Mouse (Mus musculus) MEL (cell line): Measurements from ENCODE around the gene Vrk2. TPM values are rescaled to one million over a fixed set of nuclear protein-coding genes. Genes with fewer than 3 reads are reported as not detected.

Experiments
- DNase-seq: peaks from one replicate; pipeline ENCODE4 v3.0.0; 2011; ENCODE audit warnings: low read depth, low spot score
- H3K27ac ChIP-seq: 2 replicates; pipeline ENCODE4 v1.5.1; 2012; ENCODE audit warnings: low read depth, mild to moderate bottlenecking, control low read depth, low read length, moderate library complexity; ENCODE audit not compliant: control insufficient read depth
- H3K27me3 ChIP-seq, 2 experiments: fragments of 150-350 bp in 1 of 2; sonication (generic) in 1 of 2; 2 replicates each; pipeline ENCODE4 v1.6.1; 2012; ENCODE audit warnings: low read length in 2 of 2, mild to moderate bottlenecking in 2 of 2, improper control_type of control experiment in 1 of 2, moderate library complexity in 1 of 2; ENCODE audit not compliant: insufficient read depth in 2 of 2, control insufficient read depth in 1 of 2
- H3K36me3 ChIP-seq, 2 experiments: 2 replicates each; pipeline ENCODE4 v1.6.1; 2012 to 2014; ENCODE audit warnings: low read length in 2 of 2, improper control_type of control experiment in 1 of 2, inconsistent platforms in 1 of 2, mild to moderate bottlenecking in 1 of 2; ENCODE audit not compliant: insufficient read depth in 2 of 2, control insufficient read depth in 1 of 2
- H3K4me1 ChIP-seq, 2 experiments: fragments of 150-350 bp in 1 of 2; sonication (generic) in 1 of 2; 2 replicates each; pipeline ENCODE4 v1.6.1; 2012; ENCODE audit warnings: low read length in 2 of 2, improper control_type of control experiment in 1 of 2, mild to moderate bottlenecking in 1 of 2; ENCODE audit not compliant: insufficient read depth in 2 of 2, control insufficient read depth in 1 of 2
- H3K4me3 ChIP-seq, 2 experiments: fragments of 150-350 bp in 1 of 2; sonication (generic) in 1 of 2; 2 replicates each; pipeline ENCODE4 v1.5.1; 2012; ENCODE audit warnings: low read depth in 2 of 2, low read length in 2 of 2, mild to moderate bottlenecking in 2 of 2, moderate library complexity in 2 of 2, control low read depth in 1 of 2, improper control_type of control experiment in 1 of 2; ENCODE audit not compliant: control insufficient read depth in 1 of 2, insufficient read depth in 1 of 2
- H3K79me2 ChIP-seq: 2 replicates; pipeline ENCODE4 v1.6.1; 2012; ENCODE audit warnings: mild to moderate bottlenecking, low read length, moderate library complexity; ENCODE audit not compliant: control insufficient read depth, poor library complexity, insufficient read depth
- H3K9ac ChIP-seq: 2 replicates; pipeline ENCODE4 v1.6.1; 2012; ENCODE audit warnings: low read depth, mild to moderate bottlenecking, control low read depth, low read length, moderate library complexity; ENCODE audit not compliant: control insufficient read depth, poor library complexity, severe bottlenecking
- H3K9me3 ChIP-seq: fragments of 150-350 bp; sonication (generic); replicated peaks from 2 replicates; pipeline ENCODE4 v1.6.1; 2012; ENCODE audit warnings: mild to moderate bottlenecking, low read length, improper control_type of control experiment, moderate library complexity; ENCODE audit not compliant: insufficient read depth
- BHLHE40 ChIP-seq: IDR thresholded peaks from 2 replicates; pipeline ENCODE4 v1.6.1; 2012; ENCODE audit warnings: low read depth, mild to moderate bottlenecking, inconsistent platforms, low read length, improper control_type of control experiment, borderline replicate concordance
- CTCF ChIP-seq, 3 experiments: IDR thresholded peaks in 2 of 3; conservative IDR thresholded peaks in 1 of 3; 2 replicates each; pipeline ENCODE4 v1.5.1; 2011 to 2012; ENCODE audit warnings: low read length in 3 of 3, low read depth in 2 of 3, mild to moderate bottlenecking in 2 of 3, improper control_type of control experiment in 1 of 3, inconsistent platforms in 1 of 3, mixed read lengths in 1 of 3, moderate library complexity in 1 of 3; ENCODE audit not compliant: control insufficient read depth in 1 of 3, insufficient read depth in 1 of 3, poor library complexity in 1 of 3, severe bottlenecking in 1 of 3
- ELF1 ChIP-seq: IDR thresholded peaks from 2 replicates; pipeline ENCODE4 v1.6.1; 2014; ENCODE audit warnings: low read depth, mild to moderate bottlenecking, inconsistent platforms, low read length, improper control_type of control experiment, moderate library complexity
- ETS1 ChIP-seq: IDR thresholded peaks from 2 replicates; pipeline ENCODE4 v1.6.1; 2012; ENCODE audit warnings: low read depth, mild to moderate bottlenecking, inconsistent platforms, low read length, improper control_type of control experiment, moderate library complexity
- HCFC1 ChIP-seq: IDR thresholded peaks from 2 replicates; pipeline ENCODE4 v1.6.1; 2012; ENCODE audit warnings: low read depth, mild to moderate bottlenecking, inconsistent platforms, low read length, improper control_type of control experiment, moderate library complexity
- MEF2A ChIP-seq: IDR thresholded peaks from 2 replicates; pipeline ENCODE4 v1.6.1; 2014; ENCODE audit warnings: low read depth, mild to moderate bottlenecking, inconsistent platforms, low read length, improper control_type of control experiment; ENCODE audit not compliant: poor library complexity, insufficient replicate concordance, severe bottlenecking; ENCODE audit errors: extremely low read depth
- MXI1 ChIP-seq: IDR thresholded peaks from 2 replicates; pipeline ENCODE4 v1.6.1; 2011; ENCODE audit warnings: mild to moderate bottlenecking, low read depth, low read length, improper control_type of control experiment
- MYB ChIP-seq: IDR thresholded peaks from 2 replicates; pipeline ENCODE4 v1.6.1; 2011; ENCODE audit warnings: mild to moderate bottlenecking, low read depth, low read length, improper control_type of control experiment
- MYC ChIP-seq: IDR thresholded peaks from 2 replicates; pipeline ENCODE4 v1.6.1; 2011; ENCODE audit warnings: low read depth, mild to moderate bottlenecking, low read length, improper control_type of control experiment, moderate library complexity
- NELFE ChIP-seq: IDR thresholded peaks from 2 replicates; pipeline ENCODE4 v1.6.1; 2011; ENCODE audit warnings: low read depth, low read length, improper control_type of control experiment
- POLR2A ChIP-seq, 2 experiments: IDR thresholded peaks; 2 replicates each; pipeline ENCODE4 v1.6.1; 2011 to 2012; ENCODE audit warnings: low read length in 2 of 2, mild to moderate bottlenecking in 2 of 2, control low read depth in 1 of 2, improper control_type of control experiment in 1 of 2, low read depth in 1 of 2, moderate library complexity in 1 of 2; ENCODE audit not compliant: control insufficient read depth in 1 of 2, insufficient read depth in 1 of 2, poor library complexity in 1 of 2
- POLR2AphosphoS2 ChIP-seq: IDR thresholded peaks from 2 replicates; pipeline ENCODE4 v1.6.1; 2011; ENCODE audit warnings: low read length, improper control_type of control experiment
- POLR2AphosphoS5 ChIP-seq: IDR thresholded peaks from 2 replicates; pipeline ENCODE4 v1.6.1; 2012; ENCODE audit warnings: low read depth, borderline replicate concordance, mild to moderate bottlenecking, inconsistent platforms, low read length, moderate library complexity, mixed read lengths
- RAD21 ChIP-seq: IDR thresholded peaks from 2 replicates; pipeline ENCODE4 v1.6.1; 2011; ENCODE audit warnings: mild to moderate bottlenecking, low read depth, low read length, improper control_type of control experiment
- SMC3 ChIP-seq: IDR thresholded peaks from 2 replicates; pipeline ENCODE4 v1.6.1; 2011; ENCODE audit warnings: low read depth, low read length, improper control_type of control experiment
- TBP ChIP-seq: IDR thresholded peaks from 2 replicates; pipeline ENCODE4 v1.8.0; 2011; ENCODE audit warnings: low read depth, low read length, improper control_type of control experiment
- USF1 ChIP-seq: IDR thresholded peaks from 2 replicates; pipeline ENCODE4 v1.6.1; 2014; ENCODE audit warnings: low read depth, mild to moderate bottlenecking, inconsistent platforms, low read length, improper control_type of control experiment, moderate library complexity
- ZC3H11A ChIP-seq: IDR thresholded peaks from 2 replicates; pipeline ENCODE4 v1.6.1; 2012; ENCODE audit warnings: low read depth, mild to moderate bottlenecking, inconsistent platforms, low read length, improper control_type of control experiment
- polyA plus RNA-seq, 2 experiments: library from polyadenylated mRNA; stranded (reverse) in 1 of 2; unstranded in 1 of 2; fragments of >175 nt in 1 of 2; fragments of >200 nt in 1 of 2; gene quantifications; 2 replicates each; pipeline versions ENCODE4 v1.2.1 to v1.2.4; 2012; ENCODE audit warnings: low replicate concordance in 2 of 2, low read depth in 1 of 2; ENCODE audit not compliant: insufficient read length in 2 of 2, insufficient read depth in 1 of 2, missing spikeins in 1 of 2
- total RNA-seq: library from RNA; depleted of rRNA; stranded (reverse); fragments of 300-350 nt; gene quantifications from 2 replicates; pipeline ENCODE4 v1.2.3, GENCODE M21; 2012

Gene Vrk2
- total and polyA plus RNA-seq, 3 experiments, result 19.6 to 20.6 TPM; not detected in 1

- no peak for DNase-seq
- Histone ChIP-seq H3K27ac (no peak overlapping the region), H3K79me2 (no peaks in the 10 kb centered on the region), H3K4me1 (no peaks in the 10 kb centered on the region), H3K4me3 (no peak overlapping the region), H3K36me3 (peaks cover 0 to 12% of the 10 kb centered on the region in 2 experiments; a peak in 2 of 4 replicates)
- TF ChIP-seq ETS1, result no peak
- TF ChIP-seq POLR2AphosphoS5, result no peak
- no peak for TF ChIP-seq BHLHE40
- no peak for TF ChIP-seq MYB
- no peak for TF ChIP-seq NELFE
- 0 out of 2 replicates have a peak, but pooled peaks have one; percentile 16 for TF ChIP-seq ZC3H11A
- TF ChIP-seq MEF2A, result no peak
- peak; percentile 44 for TF ChIP-seq RAD21
- TF ChIP-seq MXI1, result no peak
- TF ChIP-seq TBP, result no peak
- TF ChIP-seq USF1, result no peak
- no peak for TF ChIP-seq ELF1
- TF ChIP-seq MYC, result no peak
- no peak for TF ChIP-seq HCFC1
- no peak for TF ChIP-seq POLR2AphosphoS2
- peak; percentile 42 for TF ChIP-seq SMC3
- TF ChIP-seq CTCF (IDR thresholded peaks at IDR 0.05 in 2 of 3, conservative IDR thresholded peaks at IDR 0.05 in 1 of 3; ENCODE audit: control insufficient read depth in 1 of 3, insufficient read depth in 1 of 3, low read depth in 2 of 3, low read length in 3 of 3, poor library complexity in 1 of 3, severe bottlenecking in 1 of 3), result peak in 1 of 3 experiments; percentile 32; a peak in 2 of 6 replicates
- TF ChIP-seq POLR2A (IDR thresholded peaks at IDR 0.05; ENCODE audit: control insufficient read depth in 1 of 2, insufficient read depth in 1 of 2, low read depth in 1 of 2, low read length in 2 of 2, poor library complexity in 1 of 2), result no peak
- TF ChIP-seq, all 39 proteins: peak for 4
- Histone ChIP-seq H3K9me3 (no peaks in the 10 kb centered on the region), H3K27me3 (no peaks in the 10 kb centered on the region), H3K9ac (no peak overlapping the region)
These were observed 103.9 kb downstream of the Vrk2 start for GRCm38 (mm10) chr11:26489761-26490466.

- no peak for DNase-seq
- Histone ChIP-seq H3K9ac (no peak overlapping the region), H3K4me1 (no peaks in the 10 kb centered on the region), H3K4me3 (no peak overlapping the region), H3K79me2 (no peaks in the 10 kb centered on the region), H3K27ac (no peak overlapping the region), H3K27me3 (no peaks in the 10 kb centered on the region), H3K36me3 (peaks cover 0 to 10% of the 10 kb centered on the region in 2 experiments; a peak in 3 of 4 replicates), H3K9me3 (no peaks in the 10 kb centered on the region)
- TF ChIP-seq MYB, result no peak
These were observed 112.0 kb downstream of the Vrk2 start for GRCm38 (mm10) chr11:26481691-26482242.
